26 mouse cellular contexts compared by ENCODE assay signal in the genomic region with DNA sequence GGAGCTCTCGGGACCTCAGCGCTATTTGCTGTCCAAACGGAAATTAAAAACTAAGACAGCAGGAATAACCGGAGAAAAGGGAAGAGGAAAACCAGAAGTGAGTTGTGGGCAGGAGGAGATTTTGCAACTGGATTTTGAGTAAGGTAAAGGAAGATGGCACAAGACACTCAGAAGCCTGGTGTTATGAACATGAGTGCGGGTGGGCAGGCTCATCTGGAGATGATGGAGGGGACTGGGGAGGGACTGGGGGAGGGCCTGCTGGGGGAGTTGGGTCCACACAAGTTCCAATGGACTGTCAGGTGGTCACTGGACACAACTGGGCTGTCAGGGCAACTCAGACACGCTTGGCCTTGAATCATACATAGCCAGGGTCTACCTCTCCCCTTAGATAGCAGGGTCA. TPM values are rescaled to one million over a fixed set of nuclear protein-coding genes. Genes with fewer than 3 reads are reported as not detected.
DNase-seq lines count a peak whose midpoint lies in the region; ATAC-seq and TF ChIP-seq lines count a peak whose summit lies in the region.
"Had no signal": no experiment of that assay in that cellular context is flagged by ENCODE, and none has a peak within 500 bp of the region (broad histone marks: within the 10 kb centered on the region; RNA-seq: fewer than 3 reads in every experiment).

No protein-coding gene starts in this region.

- H3K4me2 ChIP-seq in kidney, embryonic 14.5 days (replicated peaks; ENCODE audit: low read depth, low read length), result no peak overlapping the region
- H3K4me2 ChIP-seq in liver, postnatal 0 days (ENCODE audit: low read depth, low read length), result 0 out of 2 replicates have a peak overlapping the region, but pooled peaks have one; percentile 35
- no peak overlapping the region for H3K4me2 ChIP-seq in stomach, postnatal 0 days (replicated peaks; ENCODE audit: low read depth)
- H3K4me2 ChIP-seq: embryonic facial prominence, embryonic 15.5 days; forebrain, embryonic 15.5 days; heart, embryonic 12.5 days; limb, embryonic 12.5 days; midbrain, embryonic 13.5 days; neural tube, embryonic 13.5 days had no signal

- no peak overlapping the region for H3K4me3 ChIP-seq in kidney, embryonic 14.5 days (ENCODE audit: low read length)
- no peak overlapping the region for H3K4me3 ChIP-seq in liver, postnatal 0 days (ENCODE audit: low read depth, low read length)
- H3K4me3 ChIP-seq in stomach, postnatal 0 days (ENCODE audit: low read depth, low read length), result no peak overlapping the region
- H3K4me3 ChIP-seq: embryonic facial prominence, embryonic 15.5 days; forebrain, embryonic 15.5 days; heart, embryonic 12.5 days; limb, embryonic 12.5 days; midbrain, embryonic 13.5 days; myocyte; neural tube, embryonic 13.5 days had no signal

- 0 out of 2 replicates have a peak, but pooled peaks have one; percentile 37 for ATAC-seq in kidney, embryonic 14.5 days (ENCODE audit: low FRiP score, low TSS enrichment)
- peak; percentile 23; the same call in 1 of the 2 replicates for ATAC-seq in liver, postnatal 0 days
- ATAC-seq in megakaryocyte, adult 5-6 weeks (ENCODE audit: poor library complexity, severe bottlenecking), result peak; percentile 75
- no peak for ATAC-seq in stomach, postnatal 0 days (ENCODE audit: low FRiP score, low TSS enrichment)
- ATAC-seq: CD4-positive, CD25-positive, alpha-beta regulatory T cell, adult 4 months; forebrain, embryonic 15.5 days; intestine, postnatal 0 days; midbrain, embryonic 13.5 days had no signal

- H3K27me3 ChIP-seq in kidney, embryonic 14.5 days (ENCODE audit: control insufficient read depth, insufficient read depth, low read length), result no peaks in the 10 kb centered on the region
- no peaks in the 10 kb centered on the region for H3K27me3 ChIP-seq in liver, postnatal 0 days (ENCODE audit: insufficient read depth, low read length)
- no peaks in the 10 kb centered on the region for H3K27me3 ChIP-seq in stomach, postnatal 0 days (ENCODE audit: control insufficient read depth, insufficient read depth, low read length)
- H3K27me3 ChIP-seq: embryonic facial prominence, embryonic 15.5 days; forebrain, embryonic 15.5 days; limb, embryonic 12.5 days; midbrain, embryonic 13.5 days; neural tube, embryonic 13.5 days had no signal

- no peak overlapping the region for H3K27ac ChIP-seq in kidney, embryonic 14.5 days (ENCODE audit: low read depth, low read length)
- H3K27ac ChIP-seq in liver, postnatal 0 days (ENCODE audit: low read depth), result peak overlapping the region; percentile 48
- H3K27ac ChIP-seq in stomach, postnatal 0 days (replicated peaks), result no peak overlapping the region
- H3K27ac ChIP-seq: embryonic facial prominence, embryonic 15.5 days; forebrain, embryonic 15.5 days; limb, embryonic 12.5 days; liver, embryonic 14.5 days; midbrain, embryonic 13.5 days; neural tube, embryonic 13.5 days had no signal

- no peak for DNase-seq in kidney, adult 9 months
- DNase-seq in liver, postnatal 0 days, result no peak
- DNase-seq in liver (no peak), 416B (ENCODE audit: low read depth) (peak; percentile 42)
- DNase-seq in stomach, postnatal 0 days (ENCODE audit: low spot score), result no peak
- DNase-seq: adrenal gland, postnatal 25 days; cerebellum, adult 9-10 months; gastrocnemius, postnatal 10 days; heart, adult 18-20 months; heart, postnatal 14 days; kidney, postnatal 36 days; right cerebral cortex, adult 18-20 months; right cerebral cortex, postnatal 4 days; thymus, postnatal 36 days had no signal

- H3K4me1 ChIP-seq in kidney, embryonic 14.5 days (ENCODE audit: control insufficient read depth, insufficient read depth, low read length), result no peaks in the 10 kb centered on the region
- H3K4me1 ChIP-seq in liver, postnatal 0 days (ENCODE audit: insufficient read depth), result 0 out of 2 replicates have a peak, but pooled peaks cover 2% of the 10 kb centered on the region
- H3K4me1 ChIP-seq in stomach, postnatal 0 days (replicated peaks; ENCODE audit: control insufficient read depth, insufficient read depth), result no peaks in the 10 kb centered on the region
- H3K4me1 ChIP-seq: heart, embryonic 12.5 days had no signal

- 65% methylated on average over 6 of the region's 6 CpGs for WGBS in kidney, embryonic 14.5 days
- WGBS in liver, postnatal 0 days (ENCODE audit: insufficient replicate concordance), result 56% methylated on average over 6 of the region's 6 CpGs
- WGBS in stomach, postnatal 0 days, result 66% methylated on average over 6 of the region's 6 CpGs

- no peak for TF ChIP-seq EP300 in liver, postnatal 0 days (IDR thresholded peaks at IDR 0.05; ENCODE audit: low read depth)
- TF ChIP-seq EP300 in stomach, postnatal 0 days (optimal IDR thresholded peaks at IDR 0.05), result no peak

- H3K36me3 ChIP-seq in kidney, embryonic 14.5 days (ENCODE audit: control insufficient read depth, insufficient read depth, low read length), result no peaks in the 10 kb centered on the region
- H3K36me3 ChIP-seq in liver, postnatal 0 days (replicated peaks; ENCODE audit: insufficient read depth, low read length), result no peaks in the 10 kb centered on the region
- no peaks in the 10 kb centered on the region for H3K36me3 ChIP-seq in stomach, postnatal 0 days (ENCODE audit: control insufficient read depth, insufficient read depth, low read length)
- H3K36me3 ChIP-seq: embryonic facial prominence, embryonic 15.5 days; forebrain, embryonic 15.5 days; heart, embryonic 12.5 days; limb, embryonic 12.5 days; midbrain, embryonic 13.5 days; neural tube, embryonic 13.5 days had no signal

- no peak overlapping the region for H3K9ac ChIP-seq in kidney, embryonic 14.5 days (ENCODE audit: low read depth, low read length)
- no peak overlapping the region for H3K9ac ChIP-seq in liver, postnatal 0 days (replicated peaks)
- no peak overlapping the region for H3K9ac ChIP-seq in stomach, postnatal 0 days (ENCODE audit: low read length)
- H3K9ac ChIP-seq: embryonic facial prominence, embryonic 15.5 days; forebrain, embryonic 15.5 days; heart, embryonic 12.5 days; limb, embryonic 12.5 days; liver, embryonic 14.5 days; midbrain, embryonic 13.5 days; neural tube, embryonic 13.5 days had no signal

- H3K9me3 ChIP-seq in kidney, embryonic 14.5 days (ENCODE audit: control insufficient read depth, low read length), result no peaks in the 10 kb centered on the region
- H3K9me3 ChIP-seq in liver, postnatal 0 days (ENCODE audit: low read length), result no peaks in the 10 kb centered on the region
- no peaks in the 10 kb centered on the region for H3K9me3 ChIP-seq in stomach, postnatal 0 days (ENCODE audit: control insufficient read depth, low read length)
- H3K9me3 ChIP-seq: embryonic facial prominence, embryonic 15.5 days; forebrain, embryonic 15.5 days; heart, embryonic 12.5 days; limb, embryonic 12.5 days; midbrain, embryonic 13.5 days; neural tube, embryonic 13.5 days had no signal

- no peak for TF ChIP-seq CTCF in liver, postnatal 0 days (IDR thresholded peaks at IDR 0.05; ENCODE audit: low read depth)
- TF ChIP-seq CTCF in stomach, postnatal 0 days (IDR thresholded peaks at IDR 0.05; ENCODE audit: low read depth), result no peak

RNA-seq across cellular contexts. Expression of gene Sgms2, which starts 24.8 kb away (rescaled TPM):
- polyA plus RNA-seq in kidney, embryonic 14.5 days (2014; fragmentation: Nextera tagmentation; extraction: Ambion mirVana), result 8.9 and 12.5 TPM in 2 replicates
- 9.2 and 12.5 TPM in 2 replicates for polyA plus RNA-seq in liver, postnatal 0 days (2015; fragmentation: Nextera tagmentation; extraction: Ambion mirVana)
- total RNA-seq in megakaryocyte, adult 5-6 weeks (2015), result 55.2 and 67.1 TPM in 2 replicates
- total RNA-seq in megakaryocyte, adult 5-6 weeks (2017), result 29.0 and 43.3 TPM in 2 replicates
- 9.1 and 10.8 TPM in 2 replicates for polyA plus RNA-seq in stomach, postnatal 0 days (2015; fragmentation: Nextera tagmentation; extraction: Ambion mirVana)
- polyA plus RNA-seq: CD4-positive, CD25-positive, alpha-beta regulatory T cell, adult 4 months had no signal
